Mouse (Mus musculus) left cerebral cortex, adult 2 months (tissue): ENCODE data around the gene Man2a1. TPM values are rescaled to one million over a fixed set of nuclear protein-coding genes. Genes with fewer than 3 reads are reported as not detected.

Experiments used
- DNase-seq, 2 experiments: peaks; one replicate each; pipeline ENCODE4 v3.0.0; 2021 to 2022; ENCODE audit warnings: low spot score in 2 of 2, mixed read lengths in 1 of 2; ENCODE audit errors: extremely low spot score in 1 of 2
- H3K27ac ChIP-seq: fragments of 200-600 bp; 2 replicates; pipeline ENCODE4 v1.8.1; 2022
- H3K4me3 ChIP-seq: fragments of 200-600 bp; 2 replicates; pipeline ENCODE4 v1.8.1; 2022
- CTCF ChIP-seq: fragments of 200-600 bp; IDR thresholded peaks from 2 replicates; pipeline ENCODE4 v1.8.1; 2022; ENCODE audit warnings: antibody characterized with exemption, mild to moderate bottlenecking, moderate library complexity
- intact Hi-C: fragments of 180-260 bp; cut with DNase I; formaldehyde crosslinking; loops from one replicate; pipeline ENCODE4 v1.15.1; 2025
- total RNA-seq, 2 experiments: library from RNA; stranded (reverse); gene quantifications; 2 replicates each; pipeline ENCODE4 v1.2.3; 2021

Man2a1 gene
- total RNA-seq, 2 experiments from 2014 or later = 18.1 to 19.5 TPM

DNA sequence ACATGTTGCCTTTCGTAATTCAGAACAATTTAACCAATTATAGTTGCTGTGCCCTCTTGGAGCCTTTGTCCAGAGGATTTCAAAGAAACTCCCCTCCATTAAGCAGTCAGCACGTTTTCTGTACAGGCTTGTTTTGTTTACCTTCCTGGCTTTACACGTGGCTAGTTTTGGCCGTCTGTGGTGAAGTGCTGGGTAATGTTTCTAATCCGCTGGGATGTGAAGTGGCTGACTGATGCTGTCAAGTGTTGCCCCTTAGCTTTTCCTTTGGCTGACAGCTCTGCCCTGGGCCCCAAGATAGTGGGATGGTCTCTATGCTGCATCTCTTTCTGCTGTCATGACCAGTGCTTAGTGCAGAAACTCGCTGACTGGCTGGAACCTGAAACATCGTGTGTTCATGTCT, 43.1 kb downstream of the Man2a1 start:
- no peak for TF ChIP-seq CTCF
- no peak for DNase-seq
- intact Hi-C loops = no loop called here
- no peak overlapping the region for H3K27ac ChIP-seq
- H3K4me3 ChIP-seq = no peak overlapping the region

DNA sequence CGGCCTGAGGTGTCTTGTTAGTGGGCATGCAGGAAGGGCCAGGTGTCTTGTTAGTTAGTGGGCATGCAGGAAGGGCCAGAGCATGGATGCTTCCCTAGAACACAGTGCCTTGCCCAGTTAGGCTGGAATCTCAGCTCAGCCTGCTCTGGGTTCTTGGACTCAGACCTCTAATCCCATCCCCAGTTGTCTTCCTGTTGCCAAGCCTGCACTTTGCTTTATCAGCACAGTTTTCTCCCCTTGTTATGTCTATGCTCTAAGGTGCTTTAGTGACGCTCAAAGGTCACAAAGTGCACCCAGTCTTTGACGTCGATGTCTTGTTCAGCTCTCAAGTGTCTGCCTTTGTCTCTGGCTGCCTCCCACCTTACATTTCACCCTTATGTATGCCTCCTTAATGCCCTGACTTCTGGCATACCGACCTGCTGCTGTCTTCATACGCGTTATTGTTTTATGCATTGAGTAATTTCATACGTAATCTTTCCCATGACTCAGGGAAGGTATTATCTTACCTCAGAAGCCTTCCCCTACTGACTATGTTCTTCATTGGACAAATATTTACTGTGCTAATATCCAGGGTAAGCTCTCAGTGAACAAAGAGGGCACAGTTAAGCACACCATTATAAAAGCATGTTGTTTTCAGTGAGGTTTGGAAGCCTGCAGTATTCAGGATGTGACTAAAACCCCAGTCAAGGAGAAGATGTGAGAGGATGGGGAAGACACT, 44.5 kb downstream of the Man2a1 start:
- intact Hi-C loops = no loop called here
- no peak for TF ChIP-seq CTCF

DNA sequence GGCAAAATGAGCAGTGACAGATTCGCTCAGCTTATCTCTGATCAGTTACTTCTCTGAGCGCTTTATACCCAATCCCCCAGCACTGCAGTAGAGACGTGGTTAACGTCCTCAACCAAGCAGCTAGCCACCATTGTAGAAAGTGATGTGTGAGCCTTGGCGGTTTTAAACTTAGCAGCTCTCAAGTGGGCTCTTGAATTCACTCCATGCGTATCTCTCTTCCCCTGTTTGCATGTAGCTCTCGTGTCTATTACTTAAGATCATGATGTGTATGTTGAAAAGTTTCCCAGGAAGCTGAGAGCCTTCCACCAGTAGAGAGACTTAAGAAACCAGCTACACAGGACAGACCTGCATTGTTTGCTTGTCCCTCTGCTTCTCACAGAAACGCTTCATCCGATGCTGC, 46.9 kb downstream of the Man2a1 start:
- no peak overlapping the region for H3K27ac ChIP-seq
- DNase-seq = no peak
- no peak for TF ChIP-seq CTCF
- intact Hi-C loops = no loop called here
- H3K4me3 ChIP-seq = no peak overlapping the region

More for the DNA sequence above, 44.5 kb downstream of the Man2a1 start:
- no peak for DNase-seq
- Histone ChIP-seq H3K4me3 (no peak overlapping the region), H3K27ac (no peak overlapping the region)

- H3K4me3 ChIP-seq = no peak overlapping the region
- no peak for TF ChIP-seq CTCF
- DNase-seq = no peak
- intact Hi-C loops = no loop called here
- no peak overlapping the region for H3K27ac ChIP-seq
These were observed 50.2 kb downstream of the Man2a1 start for GRCm38 (mm10) chr17:64650702-64651101.

GRCm38 (mm10) chr17:64653621-64654020, 53.1 kb downstream of the Man2a1 start:
- no peak for TF ChIP-seq CTCF
- DNase-seq = no peak
- Histone ChIP-seq H3K27ac (no peak overlapping the region), H3K4me3 (no peak overlapping the region)
- intact Hi-C loops = no loop called here

DNA sequence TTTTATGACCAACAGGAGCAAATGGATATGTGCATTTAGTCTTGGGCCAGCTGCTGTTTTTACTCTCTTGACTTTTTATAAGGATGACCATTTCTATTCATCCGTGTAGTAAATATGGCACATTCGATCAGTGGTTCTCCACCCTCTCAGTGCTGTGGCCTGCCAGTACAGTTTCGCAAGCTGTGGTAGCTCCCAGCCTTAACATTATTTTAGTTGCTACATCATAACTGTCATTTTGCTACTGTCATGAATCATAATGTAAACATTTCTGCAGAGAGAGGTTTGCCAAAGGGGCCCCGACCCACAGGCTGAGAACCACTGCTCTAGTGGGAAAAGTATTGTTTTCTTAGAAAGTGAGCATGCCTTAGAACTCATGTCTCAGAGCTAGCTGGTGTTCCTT, 59.1 kb downstream of the Man2a1 start:
- H3K27ac ChIP-seq = no peak overlapping the region
- no peak for DNase-seq
- intact Hi-C loops = no loop called here
- TF ChIP-seq CTCF = no peak
- no peak overlapping the region for H3K4me3 ChIP-seq

DNA sequence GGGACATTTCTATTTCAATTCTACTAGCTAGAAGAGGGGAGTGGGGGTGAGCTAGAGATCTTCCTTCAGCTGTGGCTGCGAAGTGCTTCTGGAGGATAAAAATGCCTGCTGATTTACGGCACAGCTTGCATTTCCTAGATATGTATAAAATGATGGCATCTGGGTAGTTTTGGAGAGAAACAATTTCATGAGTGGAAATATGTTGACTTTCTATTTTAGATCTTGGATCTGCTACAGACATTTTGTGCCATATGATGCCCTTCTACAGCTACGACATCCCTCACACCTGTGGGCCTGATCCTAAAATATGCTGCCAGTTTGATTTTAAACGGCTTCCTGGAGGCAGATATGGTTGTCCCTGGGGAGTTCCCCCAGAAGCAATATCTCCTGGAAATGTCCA, 66.0 kb downstream of the Man2a1 start:
- 0 out of 2 replicates have a peak overlapping the region, but pooled peaks have one; percentile 13 for H3K27ac ChIP-seq
- DNase-seq = no peak
- no peak for TF ChIP-seq CTCF
- H3K4me3 ChIP-seq = no peak overlapping the region
- intact Hi-C loops = no loop called here

GRCm38 (mm10) chr17:64668504-64668903, 68.0 kb downstream of the Man2a1 start:
- intact Hi-C loops = no loop called here
- H3K27ac ChIP-seq = no peak overlapping the region
- no peak overlapping the region for H3K4me3 ChIP-seq
- no peak for DNase-seq
- no peak for TF ChIP-seq CTCF

- intact Hi-C loops = no loop called here
- TF ChIP-seq CTCF = no peak
- no peak overlapping the region for H3K4me3 ChIP-seq
- no peak overlapping the region for H3K27ac ChIP-seq
- DNase-seq = no peak
These were observed 73.9 kb downstream of the Man2a1 start for GRCm38 (mm10) chr17:64674401-64674800.

DNA sequence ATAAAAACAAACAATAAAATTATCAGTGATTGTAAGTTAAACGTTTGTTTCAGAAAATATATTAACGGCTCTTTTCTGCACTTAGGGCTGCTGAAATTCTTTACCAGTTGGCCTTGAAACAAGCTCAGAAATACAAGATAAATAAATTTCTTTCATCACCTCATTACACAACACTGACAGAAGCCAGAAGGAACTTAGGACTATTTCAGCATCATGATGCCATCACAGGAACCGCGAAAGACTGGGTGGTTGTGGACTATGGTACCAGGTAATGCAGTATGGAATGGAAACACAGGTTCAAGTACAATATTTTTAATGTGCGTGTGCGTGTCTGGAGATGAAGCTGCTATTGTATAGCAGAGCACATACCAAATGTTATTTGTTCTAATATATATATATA, 74.4 kb downstream of the Man2a1 start:
- Histone ChIP-seq H3K4me3 (no peak overlapping the region), H3K27ac (no peak overlapping the region)
- TF ChIP-seq CTCF = no peak
- DNase-seq = no peak
- intact Hi-C loops = no loop called here

- H3K4me3 ChIP-seq = no peak overlapping the region
- intact Hi-C loops = no loop called here
- no peak for TF ChIP-seq CTCF
- DNase-seq = no peak
- H3K27ac ChIP-seq = no peak overlapping the region
These were observed 76.4 kb downstream of the Man2a1 start for GRCm38 (mm10) chr17:64676735-64677469.

DNA sequence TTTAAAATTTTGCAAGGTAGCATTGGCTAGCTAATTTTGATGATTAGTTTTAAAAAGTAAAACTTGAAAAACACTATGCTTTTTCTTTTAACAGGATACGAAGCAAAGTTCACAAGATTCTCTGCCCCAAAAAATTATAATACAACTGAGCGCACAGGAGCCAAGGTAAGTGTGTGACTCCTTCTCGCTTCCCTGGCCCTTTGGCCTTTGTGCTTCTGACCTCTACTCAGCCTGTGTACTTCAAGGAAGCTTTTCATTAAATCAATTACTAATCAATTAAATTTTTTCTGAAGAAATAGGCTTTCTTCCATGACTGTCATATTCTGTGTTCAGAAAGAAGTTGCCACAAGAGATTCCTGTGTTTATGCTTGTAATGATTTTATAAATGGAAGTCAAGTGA, 80.9 kb downstream of the Man2a1 start:
- no peak for DNase-seq
- Histone ChIP-seq H3K27ac (no peak overlapping the region), H3K4me3 (no peak overlapping the region)
- intact Hi-C loops = no loop called here
- TF ChIP-seq CTCF = no peak

GRCm38 (mm10) chr17:64681927-64682326, 81.4 kb downstream of the Man2a1 start:
- Histone ChIP-seq H3K4me3 (no peak overlapping the region), H3K27ac (no peak overlapping the region)
- intact Hi-C loops = no loop called here
- DNase-seq = no peak
- TF ChIP-seq CTCF = no peak
